Mouse (Mus musculus): ENCODE measurements around the gene Zscan4b.
"Not testable (repeated sequence)": the region's sequence is repeated elsewhere in the genome, so short reads cannot be mapped to it uniquely, and the experiment has no call there.

The Zscan4b gene

GRCm38 (mm10) chr7:10904950-10905349 is at the start of gene Zscan4b:
Gene Zscan4b, minus strand, starts transcription at chr7:10905050.
- DNase-seq = not testable (repeated sequence)

Measured in cerebellum, postnatal 14 days (tissue).